Mouse (Mus musculus) testis, adult 2 months (tissue): Measurements from ENCODE around the gene Gm8050. TPM values are rescaled to one million over a fixed set of nuclear protein-coding genes. Genes with fewer than 3 reads are reported as not detected.
"Not testable (repeated sequence)": the region's sequence is repeated elsewhere in the genome, so short reads cannot be mapped to it uniquely, and the experiment has no call there.

Experiments
- H3K27ac ChIP-seq: fragments of 200-500 bp; 2 replicates; pipeline ENCODE4 v1.5.1; 2012; ENCODE audit warnings: low read depth, low read length; ENCODE audit not compliant: control insufficient read depth, insufficient read depth
- H3K27me3 ChIP-seq: fragments of 200-500 bp; 2 replicates; pipeline ENCODE4 v1.6.1; 2012; ENCODE audit warnings: mild to moderate bottlenecking, low read length, moderate library complexity; ENCODE audit not compliant: control insufficient read depth, insufficient read depth
- H3K36me3 ChIP-seq: fragments of 200-500 bp; 2 replicates; pipeline ENCODE4 v1.6.1; 2012; ENCODE audit warnings: mild to moderate bottlenecking, low read length; ENCODE audit not compliant: control insufficient read depth, insufficient read depth
- H3K4me1 ChIP-seq: fragments of 200-500 bp; 2 replicates; pipeline ENCODE4 v1.6.1; 2012; ENCODE audit warnings: low read length; ENCODE audit not compliant: control insufficient read depth, insufficient read depth
- H3K4me3 ChIP-seq: fragments of 200-500 bp; 2 replicates; pipeline ENCODE4 v1.5.1; 2012; ENCODE audit warnings: low read depth, mild to moderate bottlenecking, low read length, moderate library complexity, mixed read lengths; ENCODE audit not compliant: control insufficient read depth
- polyA plus RNA-seq: library from polyadenylated mRNA; depleted of rRNA; stranded (reverse); fragments of >200 nt; gene quantifications from 2 replicates; pipeline ENCODE4 v1.2.3, GENCODE M21; 2012; rRNA removed

Gm8050 gene
- polyA plus RNA-seq = 0.07 and 0.10 TPM in 2 replicates

GRCm38 (mm10) chr14:6720151-6720550 lies at the start of gene Gm8050:
Gm8050 (minus strand) TSS chr14:6720251.
- not testable (repeated sequence) for H3K4me1 ChIP-seq, H3K36me3 ChIP-seq, H3K27me3 ChIP-seq, H3K27ac ChIP-seq, H3K4me3 ChIP-seq

- H3K27ac ChIP-seq, H3K36me3 ChIP-seq, H3K27me3 ChIP-seq, H3K4me3 ChIP-seq, H3K4me1 ChIP-seq: not testable (repeated sequence)
Measured at GRCm38 (mm10) chr14:6757231-6757536, 37.1 kb upstream of the Gm8050 start.

GRCm38 (mm10) chr14:6756384-6757230 lies 36.6 kb upstream of the Gm8050 start:
- peak overlapping the region; percentile 13 for H3K4me3 ChIP-seq
- not testable (repeated sequence) for H3K27me3 ChIP-seq, H3K27ac ChIP-seq, H3K36me3 ChIP-seq, H3K4me1 ChIP-seq

GRCm38 (mm10) chr14:6742232-6742631 lies 22.2 kb upstream of the Gm8050 start, which contains the start of gene Gm3636:
Gm3636 (minus strand) TSS chr14:6742332.
- H3K27me3 ChIP-seq, H3K4me3 ChIP-seq, H3K36me3 ChIP-seq, H3K27ac ChIP-seq, H3K4me1 ChIP-seq: not testable (repeated sequence)

- H3K36me3 ChIP-seq, H3K4me3 ChIP-seq, H3K4me1 ChIP-seq, H3K27me3 ChIP-seq, H3K27ac ChIP-seq: not testable (repeated sequence)
Measured at GRCm38 (mm10) chr14:6684070-6684469, 36.0 kb downstream of the Gm8050 start, which contains the start of gene Gm10251. Gm10251 (minus strand) TSS chr14:6684170.

Other genes starting within 250 kb of the Gm8050 start
- 0.52 and 0.99 TPM in 2 replicates for gene Gm8356, start 183.0 kb downstream of the Gm8050 start, polyA plus RNA-seq
- gene Gm3629, start 129.6 kb downstream of the Gm8050 start, polyA plus RNA-seq = 1.8 and 2.1 TPM in 2 replicates
- 2.7 and 3.3 TPM in 2 replicates for gene Gm3460, start 97.8 kb downstream of the Gm8050 start, polyA plus RNA-seq
- 17.0 and 24.0 TPM in 2 replicates for gene Gm10251, start 36.1 kb downstream of the Gm8050 start, polyA plus RNA-seq
- gene Gm3636, start 22.1 kb upstream of the Gm8050 start, polyA plus RNA-seq = 1.9 and 3.3 TPM in 2 replicates
- 5.0 and 8.0 TPM in 2 replicates for gene Gm8362, start 54.2 kb upstream of the Gm8050 start, polyA plus RNA-seq
- 0.59 and 0.79 TPM in 2 replicates for gene Gm3642, start 120.1 kb upstream of the Gm8050 start, polyA plus RNA-seq
- 0.20 and 0.59 TPM in 2 replicates for gene Gm3667, start 169.7 kb upstream of the Gm8050 start, polyA plus RNA-seq